Mouse (Mus musculus) lung, postnatal 25 days (tissue): ENCODE measurements around the gene Gm10031.
A peak's percentile ranks its signal among the peaks of the same experiment; 100 is the strongest.
"Not testable (repeated sequence)": the region's sequence is repeated elsewhere in the genome, so short reads cannot be mapped to it uniquely, and the experiment has no call there.

ENCODE experiments used
- DNase-seq: peaks from one replicate; pipeline ENCODE4 v3.0.0; 2022; ENCODE audit warnings: low spot score

Gene Gm10031

GRCm38 (mm10) chr1:156523842-156524241, at the start of gene Gm10031:
Gene Gm10031, plus strand, starts transcription at chr1:156524012.
- not testable (repeated sequence) for DNase-seq

- DNase-seq, result no peak
Measured at GRCm38 (mm10) chr1:156474854-156475253, 49.0 kb upstream of the Gm10031 start.

- no peak for DNase-seq
Measured at GRCm38 (mm10) chr1:156476016-156476415, 47.8 kb upstream of the Gm10031 start.

GRCm38 (mm10) chr1:156476535-156476934, 47.3 kb upstream of the Gm10031 start:
- no peak for DNase-seq

- DNase-seq, result no peak
Measured at GRCm38 (mm10) chr1:156481826-156482225, 42.0 kb upstream of the Gm10031 start.

- no peak for DNase-seq
Measured at GRCm38 (mm10) chr1:156487498-156487897, 36.3 kb upstream of the Gm10031 start.

GRCm38 (mm10) chr1:156488031-156488430, 35.8 kb upstream of the Gm10031 start:
- DNase-seq, result no peak

- no peak for DNase-seq
Measured at GRCm38 (mm10) chr1:156491226-156491796, 32.5 kb upstream of the Gm10031 start.

- no peak for DNase-seq
Measured at GRCm38 (mm10) chr1:156495025-156495424, 28.8 kb upstream of the Gm10031 start.

GRCm38 (mm10) chr1:156496910-156497309, 26.9 kb upstream of the Gm10031 start:
- DNase-seq, result no peak

GRCm38 (mm10) chr1:156504945-156505523, 18.8 kb upstream of the Gm10031 start:
- DNase-seq, result no peak

- DNase-seq, result no peak
Measured at GRCm38 (mm10) chr1:156505901-156506300, 17.9 kb upstream of the Gm10031 start.

GRCm38 (mm10) chr1:156507753-156508152, 16.1 kb upstream of the Gm10031 start:
- no peak for DNase-seq

GRCm38 (mm10) chr1:156520136-156520780, 3.6 kb upstream of the Gm10031 start:
- DNase-seq, result peak; percentile 14

- peak; percentile 68 for DNase-seq
Measured at GRCm38 (mm10) chr1:156521796-156522517, 1.9 kb upstream of the Gm10031 start.

GRCm38 (mm10) chr1:156532476-156533175, 8.8 kb downstream of the Gm10031 start:
- not testable (repeated sequence) for DNase-seq

GRCm38 (mm10) chr1:156533483-156533882, 9.7 kb downstream of the Gm10031 start:
- DNase-seq, result no peak

GRCm38 (mm10) chr1:156533911-156534310, 10.1 kb downstream of the Gm10031 start:
- no peak for DNase-seq

- DNase-seq, result no peak
Measured at GRCm38 (mm10) chr1:156537031-156537430, 13.2 kb downstream of the Gm10031 start.

GRCm38 (mm10) chr1:156537701-156538100, 13.9 kb downstream of the Gm10031 start:
- no peak for DNase-seq

- peak; percentile 7 for DNase-seq
Measured at GRCm38 (mm10) chr1:156538382-156538781, 14.6 kb downstream of the Gm10031 start.
